Mouse (Mus musculus): ENCODE measurements around the gene Myo18b.
A peak's percentile ranks its signal among the peaks of the same experiment; 100 is the strongest.

Gene Myo18b

GRCm38 (mm10) chr5:112876846-112877390 lies 19.2 kb downstream of the Myo18b start:
- DNase-seq = peak; percentile 60

DNA sequence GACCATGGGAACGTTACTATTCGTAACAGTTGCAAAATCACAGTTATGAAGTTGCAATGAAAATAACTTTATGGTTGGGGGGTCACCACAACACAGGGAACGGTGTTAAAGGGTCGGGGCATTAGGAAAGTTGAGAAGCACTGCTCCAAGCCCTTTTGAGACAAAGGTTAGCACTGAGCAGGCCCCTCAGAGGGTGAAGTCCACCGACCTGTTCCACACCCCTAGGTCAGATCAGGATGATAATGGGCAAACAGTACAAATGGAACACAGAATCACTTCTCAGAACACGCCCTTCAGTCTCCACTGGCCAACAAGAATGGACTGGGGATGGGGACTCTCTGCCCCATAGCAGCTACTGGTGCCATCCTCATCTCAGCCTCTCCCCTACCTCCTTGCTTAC lies 23.2 kb downstream of the Myo18b start:
- DNase-seq = no peak

DNA sequence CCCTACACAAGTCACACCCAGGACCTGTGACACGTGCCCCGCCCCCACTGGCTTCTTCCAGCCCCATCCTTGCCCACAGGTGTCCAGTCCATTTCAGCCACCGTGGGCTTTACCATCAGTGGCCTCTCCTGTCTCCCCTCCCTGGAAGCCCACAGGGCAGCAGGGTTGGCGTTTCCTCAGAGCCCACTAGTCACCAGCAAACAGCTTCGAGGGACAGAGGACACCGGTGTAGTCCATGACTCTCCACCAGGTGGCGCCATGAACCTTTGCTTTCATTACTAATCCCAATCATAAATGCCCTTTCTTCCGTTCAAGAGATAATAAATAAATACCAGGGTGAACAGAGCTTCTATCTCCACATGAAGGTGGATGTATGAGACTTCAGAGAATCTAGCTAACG lies 25.4 kb downstream of the Myo18b start:
- peak; percentile 78 for DNase-seq

DNA sequence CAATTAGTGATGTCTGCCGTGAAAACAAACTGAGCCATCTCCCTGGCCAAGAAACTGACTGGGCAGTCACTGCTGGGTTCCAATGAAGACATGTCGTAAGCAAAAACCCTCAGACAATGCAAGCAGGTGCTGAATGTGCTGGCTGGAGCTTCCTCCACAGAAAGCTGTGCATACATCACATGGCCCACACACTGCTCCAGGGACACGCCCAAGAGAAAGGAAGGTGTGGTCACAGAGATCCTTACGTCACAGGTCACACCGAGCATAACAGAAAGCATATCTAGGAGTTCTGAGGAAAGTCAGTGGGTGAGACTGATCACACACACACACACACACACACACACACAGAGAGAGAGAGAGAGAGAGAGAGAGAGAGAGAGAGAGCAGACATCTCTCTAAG lies 27.5 kb downstream of the Myo18b start:
- DNase-seq = no peak

DNA sequence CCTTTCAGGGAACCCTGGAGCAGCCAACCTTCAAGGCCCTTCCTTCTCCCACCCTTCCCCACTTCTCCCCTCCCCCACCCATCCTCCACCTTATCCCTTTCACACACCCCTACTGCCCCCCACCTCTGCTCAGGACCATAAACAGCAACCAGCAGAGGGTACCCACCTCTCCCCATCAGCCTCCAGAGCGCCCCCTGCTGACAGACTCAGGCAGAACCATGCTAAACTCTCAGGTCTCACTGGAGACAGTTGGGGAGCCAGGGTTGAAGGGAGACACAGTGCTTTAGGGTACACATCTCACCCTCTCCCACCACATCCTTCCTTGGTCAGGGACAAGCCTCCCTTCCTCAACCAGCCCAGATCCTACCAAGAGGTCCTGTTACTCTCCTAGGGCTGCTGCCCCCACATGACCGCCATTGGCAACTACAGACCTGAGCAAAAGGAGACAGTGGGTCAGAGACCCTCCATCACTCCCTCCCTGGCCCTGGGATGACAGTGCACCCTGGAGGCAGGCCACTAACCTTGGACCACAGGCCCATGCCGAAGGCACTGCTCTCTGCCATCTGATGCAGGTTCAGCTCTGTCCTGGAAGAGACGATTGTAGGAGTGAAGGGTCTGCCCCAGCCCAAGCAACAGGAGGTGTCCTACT lies 31.3 kb downstream of the Myo18b start:
- DNase-seq = peak; percentile 52

- no peak for DNase-seq
These were observed 36.7 kb downstream of the Myo18b start for GRCm38 (mm10) chr5:112859379-112860035.

GRCm38 (mm10) chr5:112853179-112853578 lies 43.0 kb downstream of the Myo18b start:
- no peak for DNase-seq

- DNase-seq = no peak
These were observed 44.8 kb downstream of the Myo18b start for GRCm38 (mm10) chr5:112851389-112851788.

DNA sequence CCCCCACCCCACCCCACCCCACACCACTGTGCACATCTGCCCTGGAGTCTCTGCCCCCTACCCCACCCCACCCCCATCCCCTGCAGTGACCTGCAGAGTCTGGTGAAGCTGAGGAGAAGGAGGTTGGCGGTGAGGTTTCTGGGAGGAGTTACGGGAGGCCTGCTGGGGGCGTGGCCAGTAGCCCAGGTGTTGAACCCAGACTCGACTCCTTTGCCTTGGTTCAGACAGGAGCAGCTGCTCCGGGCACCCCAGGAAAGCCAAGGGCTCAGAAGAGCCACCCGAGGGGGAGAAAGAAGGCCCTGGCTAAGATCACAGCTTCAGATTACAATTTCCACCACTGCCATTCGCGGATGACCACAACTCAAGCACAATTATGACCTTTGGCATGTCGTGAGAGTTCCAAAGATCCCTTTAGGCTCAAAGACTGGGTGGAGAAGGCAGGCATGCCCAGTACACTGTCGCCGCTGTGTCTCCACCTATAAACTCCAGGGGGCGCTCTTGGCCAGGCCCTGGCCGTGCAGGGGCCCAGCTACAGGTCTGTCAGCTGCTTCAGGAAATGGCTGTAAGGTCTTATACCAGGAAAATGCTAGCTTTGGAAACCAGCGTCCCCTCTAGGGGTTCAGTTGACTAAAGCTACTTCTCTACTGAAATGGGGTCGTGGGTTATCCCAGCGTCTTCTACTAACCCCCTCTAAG lies 47.4 kb downstream of the Myo18b start:
- DNase-seq = peak; percentile 43

GRCm38 (mm10) chr5:112847985-112848542 lies 48.1 kb downstream of the Myo18b start:
- DNase-seq = no peak

DNA sequence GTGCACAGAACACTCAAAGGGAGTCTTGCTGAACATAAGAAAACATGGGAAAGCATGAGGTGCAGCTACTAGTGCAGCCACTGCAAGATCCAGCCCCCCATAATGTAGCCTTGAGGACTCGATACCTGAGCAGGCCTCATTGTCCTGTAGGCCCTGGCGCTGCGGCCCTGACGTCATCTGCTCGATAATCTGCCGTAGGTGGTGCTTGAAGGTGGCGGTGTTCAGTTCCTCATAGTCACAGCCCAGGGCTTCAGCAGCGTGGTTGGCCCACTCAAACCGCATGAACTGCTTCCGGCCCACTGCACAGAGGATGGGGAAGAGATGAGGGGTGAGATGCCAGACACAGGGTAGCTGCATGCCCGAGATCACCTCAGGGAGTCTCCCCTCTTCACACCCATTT lies 50.0 kb downstream of the Myo18b start:
- no peak for DNase-seq

DNA sequence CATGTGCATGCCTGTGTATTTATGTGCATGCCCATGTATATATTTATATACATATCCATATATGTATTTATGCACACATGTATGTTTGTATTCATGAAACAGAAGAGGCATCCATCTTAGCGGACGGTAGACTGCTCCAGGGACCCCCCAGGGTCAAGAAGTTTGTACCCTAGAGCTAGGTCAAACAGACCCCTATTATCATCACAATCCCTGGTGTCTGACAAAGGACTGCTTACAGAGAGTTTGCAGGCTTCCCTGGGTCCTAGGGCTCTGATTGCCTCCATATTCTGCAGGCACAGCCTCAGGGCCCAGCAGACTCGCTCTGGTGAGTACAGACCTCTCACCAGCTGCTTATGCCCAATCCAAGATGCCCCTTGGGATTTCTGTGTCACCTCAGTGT lies 51.7 kb downstream of the Myo18b start:
- no peak for DNase-seq

DNA sequence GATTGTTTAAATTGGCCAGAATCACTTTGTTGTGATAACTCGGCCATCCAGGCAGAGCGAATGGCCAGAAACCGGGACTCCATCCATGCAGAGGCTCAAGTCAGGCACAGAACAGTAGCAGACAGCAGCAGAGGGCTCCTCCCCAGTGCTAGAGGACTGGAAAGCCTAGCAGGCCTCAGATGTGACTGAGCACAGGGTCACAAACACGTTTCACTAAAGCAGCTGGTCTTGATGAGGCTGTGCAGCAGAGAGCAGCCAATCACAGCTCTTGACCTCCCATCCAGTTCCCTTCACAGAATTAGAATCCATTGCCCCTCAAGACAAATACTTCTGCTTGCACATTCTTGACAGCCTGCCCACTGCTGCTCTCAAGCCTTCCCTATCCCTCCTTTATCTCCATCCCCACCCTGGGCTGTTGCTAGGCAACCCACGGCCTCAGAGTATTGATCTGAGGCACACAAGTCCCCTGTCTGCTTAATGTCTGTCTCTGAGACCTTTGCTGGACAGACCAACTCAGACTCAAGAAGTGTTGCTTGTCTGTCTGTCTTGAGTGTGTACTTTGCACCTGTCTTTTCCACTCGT lies 52.4 kb downstream of the Myo18b start:
- no peak for DNase-seq

- DNase-seq = no peak
These were observed 53.5 kb downstream of the Myo18b start for GRCm38 (mm10) chr5:112842696-112843095.

DNA sequence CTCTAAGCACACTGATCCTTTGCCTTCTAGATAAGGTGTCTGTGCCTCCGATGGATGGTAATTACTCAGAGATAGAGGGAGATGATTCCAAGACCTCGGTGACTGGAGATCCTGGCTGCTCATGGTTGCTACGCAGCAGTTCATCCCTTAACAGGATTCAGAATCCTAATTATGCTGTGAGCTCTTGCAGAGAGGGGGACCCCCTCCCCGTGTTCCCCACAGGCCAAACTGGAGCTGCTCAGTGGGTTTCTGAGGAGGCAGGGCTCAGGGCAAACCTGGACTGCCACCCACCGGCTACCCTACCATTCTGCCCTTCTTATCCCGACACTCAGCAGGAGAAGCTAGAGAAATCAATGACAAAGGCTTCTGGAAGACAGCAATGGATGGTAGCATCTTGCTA lies 54.3 kb downstream of the Myo18b start:
- DNase-seq = no peak

DNA sequence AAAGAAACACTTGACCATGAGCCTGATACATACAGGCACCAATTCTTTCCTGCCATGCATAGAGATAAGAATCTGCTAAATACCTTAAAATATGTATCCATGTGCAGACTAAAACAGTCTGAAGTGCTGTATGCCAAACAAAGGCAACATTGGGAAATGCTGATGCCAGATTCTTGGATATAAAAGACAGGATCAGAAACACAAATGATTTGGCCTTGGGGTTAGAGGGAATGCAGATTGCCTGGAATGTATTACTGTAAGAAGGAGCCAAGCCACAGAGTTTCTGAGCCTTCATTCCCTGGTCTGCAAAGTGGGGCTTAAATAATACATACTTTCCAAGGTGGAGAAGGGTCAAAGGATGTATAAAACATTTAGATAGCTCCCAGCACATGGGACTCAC lies 61.3 kb downstream of the Myo18b start:
- DNase-seq = no peak

DNA sequence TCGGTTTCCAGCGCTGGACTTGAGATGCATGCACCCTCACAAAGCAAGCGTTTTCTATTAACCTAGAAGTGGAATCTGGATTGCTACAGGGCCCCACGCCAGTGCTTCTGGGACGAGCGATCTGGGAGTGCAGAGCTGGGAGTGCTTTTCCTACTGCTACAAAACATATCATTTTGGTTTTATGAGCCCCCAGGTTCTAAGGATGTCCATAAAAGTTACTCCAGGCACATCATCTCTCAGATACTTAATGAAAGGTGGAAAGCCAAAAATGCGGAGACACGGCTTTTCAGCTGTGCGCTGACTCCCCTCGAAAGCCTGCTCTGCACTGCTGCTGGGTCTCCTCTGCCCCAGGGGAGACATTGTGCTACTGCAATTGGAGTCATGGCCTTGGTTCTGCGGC lies 62.3 kb downstream of the Myo18b start:
- DNase-seq = no peak

GRCm38 (mm10) chr5:112825091-112825794 lies 70.9 kb downstream of the Myo18b start:
- DNase-seq = no peak

DNA sequence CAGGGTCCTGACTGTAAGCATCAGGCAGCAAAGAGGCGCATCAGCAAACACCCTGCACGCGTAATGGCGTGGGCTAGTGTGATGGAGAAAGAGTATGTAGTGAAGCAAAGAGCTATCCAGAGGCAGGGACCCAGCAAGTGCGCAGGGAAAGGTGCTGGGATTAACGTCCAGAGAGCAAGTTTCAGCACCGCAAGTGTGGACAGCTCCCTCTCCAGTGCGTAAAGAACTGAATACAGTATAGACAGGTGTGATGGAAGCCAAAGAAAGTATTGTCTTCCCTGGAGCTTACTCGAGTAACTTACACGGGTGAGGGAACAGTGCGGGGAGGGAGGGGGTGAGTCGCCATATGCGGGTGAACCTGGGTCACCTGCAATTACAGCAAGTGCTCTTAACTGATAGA lies 71.8 kb downstream of the Myo18b start:
- no peak for DNase-seq

- no peak for DNase-seq
These were observed 73.7 kb downstream of the Myo18b start for GRCm38 (mm10) chr5:112822426-112822825.

DNA sequence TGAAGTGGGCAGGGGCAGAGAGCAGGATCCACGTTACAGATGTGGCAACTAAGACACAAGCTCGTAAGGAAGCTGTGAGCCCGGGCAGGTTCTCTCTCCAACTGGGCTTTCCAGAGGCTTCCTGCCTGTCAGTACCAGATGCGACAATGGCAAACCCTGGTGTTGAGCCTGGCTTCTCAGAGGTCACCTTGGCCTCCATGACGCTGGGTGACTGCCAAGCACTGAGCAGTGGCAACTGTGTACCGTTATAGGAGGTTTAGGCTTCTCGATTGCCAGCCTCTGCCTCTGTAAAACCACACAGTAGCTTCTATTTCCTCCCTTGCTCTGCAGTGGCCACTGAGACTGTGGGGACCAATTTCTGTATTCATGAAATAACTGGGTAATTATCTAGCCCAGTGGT lies 81.1 kb downstream of the Myo18b start:
- no peak for DNase-seq

DNA sequence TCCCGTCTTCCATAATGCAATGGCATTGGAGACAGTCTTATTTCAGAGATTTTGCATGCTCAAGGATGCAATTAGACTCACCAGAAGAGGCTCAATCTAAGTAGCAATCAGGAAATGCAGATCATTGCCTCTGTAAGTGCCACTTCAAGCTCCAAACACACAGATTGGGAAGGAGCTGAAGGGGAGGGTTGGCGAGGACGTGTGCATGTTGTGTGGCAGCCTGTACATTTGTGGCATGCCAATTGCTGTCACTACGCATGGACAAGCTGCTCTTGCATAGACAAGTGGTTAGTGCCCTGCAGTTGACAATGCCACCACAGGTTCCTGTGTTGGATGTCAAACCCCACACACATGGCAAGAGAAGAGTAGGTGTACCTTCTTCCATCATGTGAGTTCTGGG lies 88.5 kb downstream of the Myo18b start:
- no peak for DNase-seq

GRCm38 (mm10) chr5:112796086-112796485 lies 100.1 kb downstream of the Myo18b start:
- no peak for DNase-seq

All from cerebellum, adult 8-10 months (tissue).